Mouse (Mus musculus) lung, postnatal 0 days (tissue): ENCODE measurements at regions not wholly inside any gene's neighbourhood (a gene's known extent, or its start where the extent isn't known, plus 50 kb on each side); places are given as distances from the start of the nearest gene placed in this dataset.

Experiments used
- ATAC-seq: fragments of 200-750 bp; cut with Nextera tagmentation; 2 replicates; pipeline ENCODE4 v1.8.0; 2017; ENCODE audit warnings: moderate library complexity
- DNase-seq: peaks from one replicate; pipeline ENCODE4 v3.0.0-alpha.2; 2016; ENCODE audit warnings: low spot score
- H3K27ac ChIP-seq: fragments of 300-500 bp; sonication (generic); 2 replicates; pipeline ENCODE4 v1.5.1; 2014; ENCODE audit warnings: antibody characterized with exemption, mild to moderate bottlenecking, low read length, mixed read lengths
- H3K27me3 ChIP-seq: fragments of 300-500 bp; sonication (generic); replicated peaks from 2 replicates; pipeline ENCODE4 v1.6.1; 2014; ENCODE audit warnings: low read length, mixed read lengths; ENCODE audit not compliant: insufficient read depth
- H3K36me3 ChIP-seq: fragments of 300-500 bp; sonication (generic); 2 replicates; pipeline ENCODE4 v1.6.1; 2014; ENCODE audit warnings: low read length, mixed read lengths; ENCODE audit not compliant: insufficient read depth
- H3K4me1 ChIP-seq: fragments of 300-500 bp; sonication (generic); 2 replicates; pipeline ENCODE4 v1.6.1; 2014; ENCODE audit warnings: antibody characterized with exemption, low read depth, low read length, mixed read lengths; ENCODE audit not compliant: insufficient read depth
- H3K4me2 ChIP-seq: fragments of 300-500 bp; sonication (generic); replicated peaks from 2 replicates; pipeline ENCODE4 v1.6.1; 2014; ENCODE audit warnings: low read depth, mild to moderate bottlenecking, low read length, moderate library complexity, mixed read lengths
- H3K4me3 ChIP-seq: fragments of 300-500 bp; sonication (generic); 2 replicates; pipeline ENCODE4 v1.5.1; 2014; ENCODE audit warnings: low read depth, low read length
- H3K9ac ChIP-seq: fragments of 300-500 bp; sonication (generic); replicated peaks from 2 replicates; pipeline ENCODE4 v1.6.1; 2014; ENCODE audit warnings: low read depth, mild to moderate bottlenecking
- H3K9me3 ChIP-seq: fragments of 300-500 bp; sonication (generic); 2 replicates; pipeline ENCODE4 v1.6.1; 2016; ENCODE audit warnings: low read length, mixed read lengths
- CTCF ChIP-seq: IDR thresholded peaks from 2 replicates; pipeline ENCODE4 v1.5.1; 2016; ENCODE audit warnings: antibody characterized with exemption, mild to moderate bottlenecking
- EP300 ChIP-seq: IDR thresholded peaks from 2 replicates; pipeline ENCODE4 v1.6.1; 2016; ENCODE audit warnings: antibody characterized with exemption, mild to moderate bottlenecking, control low read depth
- WGBS: fragments of 180-500 bp; shearing (Covaris S2); extraction: QIAGEN DNeasy Blood & Tissue Kit; methylation state at CpG from one replicate; pipeline ENCODE4 v1.1.7; 2014; 5-methylcytosine and 5-hydroxymethylcytosine counted together

GRCm38 (mm10) chr19:15160641-15161040, 562.8 kb upstream of the Tle4 start:
- 39% methylated on average over 3 of the region's 3 CpGs for WGBS

GRCm38 (mm10) chr19:15158653-15159052, 560.8 kb upstream of the Tle4 start:
- DNase-seq (no peak), ATAC-seq (no peak)
- Histone ChIP-seq H3K4me3 (no peak overlapping the region), H3K27me3 (no peaks in the 10 kb centered on the region), H3K27ac (no peak overlapping the region), H3K9me3 (no peaks in the 10 kb centered on the region), H3K36me3 (no peaks in the 10 kb centered on the region), H3K4me2 (no peak overlapping the region), H3K9ac (no peak overlapping the region), H3K4me1 (no peaks in the 10 kb centered on the region)
- WGBS: 83% methylated on average over 3 of the region's 3 CpGs
- TF ChIP-seq CTCF (no peak), EP300 (no peak)

More at GRCm38 (mm10) chr19:15160641-15161040, 562.8 kb upstream of the Tle4 start:
- DNase-seq (no peak), ATAC-seq (no peak)
- H3K9me3 ChIP-seq: no peaks in the 10 kb centered on the region
- no peak overlapping the region for H3K27ac ChIP-seq
- H3K27me3 ChIP-seq: no peaks in the 10 kb centered on the region
- H3K4me3 ChIP-seq: no peak overlapping the region
- H3K36me3 ChIP-seq: no peaks in the 10 kb centered on the region
- no peak overlapping the region for H3K9ac ChIP-seq
- H3K4me2 ChIP-seq: no peak overlapping the region
- TF ChIP-seq EP300 (no peak), CTCF (no peak)
- no peaks in the 10 kb centered on the region for H3K4me1 ChIP-seq

GRCm38 (mm10) chr19:15158177-15158576, 560.3 kb upstream of the Tle4 start:
- Histone ChIP-seq H3K4me1 (no peaks in the 10 kb centered on the region), H3K4me2 (no peak overlapping the region), H3K27ac (no peak overlapping the region), H3K9ac (no peak overlapping the region), H3K9me3 (no peaks in the 10 kb centered on the region), H3K27me3 (no peaks in the 10 kb centered on the region), H3K36me3 (no peaks in the 10 kb centered on the region), H3K4me3 (no peak overlapping the region)
- 83% methylated on average over 14 of the region's 14 CpGs for WGBS
- TF ChIP-seq EP300 (no peak), CTCF (no peak)
- ATAC-seq (no peak), DNase-seq (no peak)

- no peaks in the 10 kb centered on the region for H3K36me3 ChIP-seq
- 42% methylated on average over 2 of the region's 2 CpGs for WGBS
- no peak overlapping the region for H3K27ac ChIP-seq
- H3K4me1 ChIP-seq: no peaks in the 10 kb centered on the region
- H3K9ac ChIP-seq: no peak overlapping the region
- ATAC-seq: peak; percentile 38; the same call in 1 of the 2 replicates
- no peak overlapping the region for H3K4me3 ChIP-seq
- TF ChIP-seq EP300 (no peak), CTCF (no peak)
- no peak overlapping the region for H3K4me2 ChIP-seq
- no peaks in the 10 kb centered on the region for H3K9me3 ChIP-seq
- DNase-seq: peak; percentile 46
- H3K27me3 ChIP-seq: no peaks in the 10 kb centered on the region
Observed at GRCm38 (mm10) chr19:15154693-15155092, 556.8 kb upstream of the Tle4 start.

GRCm38 (mm10) chr19:15146325-15146724, 548.5 kb upstream of the Tle4 start:
- Histone ChIP-seq H3K36me3 (no peaks in the 10 kb centered on the region), H3K4me3 (no peak overlapping the region), H3K4me1 (no peaks in the 10 kb centered on the region), H3K9ac (no peak overlapping the region), H3K9me3 (no peaks in the 10 kb centered on the region), H3K27me3 (no peaks in the 10 kb centered on the region), H3K27ac (no peak overlapping the region), H3K4me2 (no peak overlapping the region)
- TF ChIP-seq CTCF (no peak), EP300 (no peak)
- no peak for DNase-seq
- no peak for ATAC-seq
- WGBS: 85% methylated on average over 3 of the region's 3 CpGs

- Histone ChIP-seq H3K27me3 (no peaks in the 10 kb centered on the region), H3K9me3 (no peaks in the 10 kb centered on the region), H3K36me3 (no peaks in the 10 kb centered on the region), H3K9ac (no peak overlapping the region), H3K4me1 (no peaks in the 10 kb centered on the region), H3K4me2 (no peak overlapping the region), H3K27ac (no peak overlapping the region), H3K4me3 (no peak overlapping the region)
- ATAC-seq (no peak), DNase-seq (no peak)
- TF ChIP-seq CTCF (no peak), EP300 (no peak)
- WGBS: 34% methylated on average over 3 of the region's 4 CpGs
Observed at GRCm38 (mm10) chr19:15127122-15127521, 529.3 kb upstream of the Tle4 start.

DNA sequence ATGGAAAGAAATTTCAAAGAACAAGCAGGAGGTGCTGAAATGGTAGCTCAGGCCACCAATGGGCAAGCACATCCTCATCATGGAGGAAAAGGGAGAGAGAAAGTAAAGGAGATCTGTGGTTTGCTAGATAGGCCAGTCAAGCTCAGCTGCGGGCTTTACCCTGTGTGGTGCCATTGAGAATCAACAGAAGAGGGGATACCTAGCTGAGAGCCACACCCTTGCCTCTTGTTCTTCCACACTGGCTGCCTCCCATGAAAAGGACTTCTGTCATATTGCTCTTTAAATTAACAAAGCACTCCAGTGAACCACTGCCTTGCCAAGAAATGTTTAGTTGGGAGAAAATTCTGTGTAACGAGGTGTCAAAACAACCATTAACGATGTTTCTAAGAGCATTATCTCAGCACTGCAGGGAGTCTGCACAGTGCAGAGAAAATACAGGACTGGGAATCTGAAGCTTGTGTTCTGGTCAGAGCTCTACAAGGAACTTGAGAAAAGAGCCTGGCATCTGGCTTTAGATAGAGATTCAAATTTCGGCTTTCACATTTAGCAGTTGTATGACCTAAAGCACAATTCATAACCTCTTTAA, 510.7 kb upstream of the Tle4 start:
- Histone ChIP-seq H3K4me3 (no peak overlapping the region), H3K27ac (no peak overlapping the region), H3K36me3 (no peaks in the 10 kb centered on the region), H3K4me2 (no peak overlapping the region), H3K9me3 (no peaks in the 10 kb centered on the region), H3K9ac (no peak overlapping the region), H3K27me3 (no peaks in the 10 kb centered on the region), H3K4me1 (no peaks in the 10 kb centered on the region)
- no peak for ATAC-seq
- DNase-seq: no peak
- WGBS: 79% methylated on average over 4 of the region's 4 CpGs
- no peak for TF ChIP-seq EP300
- no peak for TF ChIP-seq CTCF
